Mouse (Mus musculus): ENCODE data around the gene Chpt1.

DNA sequence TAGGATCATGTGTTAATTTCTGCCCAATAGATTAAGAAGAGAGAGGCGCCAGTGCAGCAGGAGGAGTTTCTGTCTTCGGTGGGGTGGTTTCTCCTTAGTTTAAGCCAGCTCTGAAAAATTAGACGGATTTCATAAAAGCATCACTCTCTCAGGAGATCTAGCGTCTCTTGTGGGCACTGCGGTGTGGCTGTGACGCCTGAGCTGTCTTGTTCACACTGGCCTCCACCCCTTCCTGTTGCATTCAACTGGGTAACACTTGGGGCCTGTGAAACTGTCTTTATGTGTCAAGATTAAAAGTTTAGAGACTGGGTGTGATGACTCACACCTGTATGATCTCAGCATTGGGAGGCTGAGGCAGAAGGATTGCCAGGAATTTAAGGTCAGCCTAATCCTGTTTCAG lies 75.9 kb downstream of the Chpt1 start:
- TF ChIP-seq GATA1 (IDR thresholded peaks at IDR 0.05; ENCODE audit: borderline replicate concordance, low read length) (no peak), FLI1 (IDR thresholded peaks at IDR 0.05; ENCODE audit: low read length) (no peak)
